Mouse (Mus musculus) midbrain, embryonic 13.5 days (tissue): ENCODE measurements at regions not wholly inside any gene's neighbourhood (a gene's known extent, or its start where the extent isn't known, plus 50 kb on each side); places are given as distances from the start of the nearest gene placed in this dataset.
A peak's percentile ranks its signal among the peaks of the same experiment; 100 is the strongest.

ENCODE experiments used
- ATAC-seq: fragments of 200-750 bp; cut with Nextera tagmentation; 2 replicates; pipeline ENCODE4 v1.8.0; 2017; ENCODE audit warnings: mild to moderate bottlenecking, moderate TSS enrichment, moderate library complexity
- H3K27ac ChIP-seq: fragments of 300-500 bp; sonication (generic); 2 replicates; pipeline ENCODE4 v1.5.1; 2015; ENCODE audit warnings: inconsistent platforms, mild to moderate bottlenecking, moderate library complexity
- H3K27me3 ChIP-seq: fragments of 300-500 bp; sonication (generic); 2 replicates; pipeline ENCODE4 v1.6.1; 2015; ENCODE audit warnings: mild to moderate bottlenecking, inconsistent platforms
- H3K36me3 ChIP-seq: fragments of 300-500 bp; sonication (generic); 2 replicates; pipeline ENCODE4 v1.6.1; 2015; ENCODE audit warnings: mild to moderate bottlenecking, inconsistent platforms
- H3K4me1 ChIP-seq: fragments of 300-500 bp; sonication (generic); replicated peaks from 2 replicates; pipeline ENCODE4 v1.6.1; 2015; ENCODE audit warnings: inconsistent platforms
- H3K4me2 ChIP-seq: fragments of 300-500 bp; sonication (generic); replicated peaks from 2 replicates; pipeline ENCODE4 v1.6.1; 2015; ENCODE audit warnings: moderate library complexity, mild to moderate bottlenecking, inconsistent platforms
- H3K4me3 ChIP-seq: fragments of 300-500 bp; sonication (generic); replicated peaks from 2 replicates; pipeline ENCODE4 v1.5.1; 2015; ENCODE audit warnings: mild to moderate bottlenecking, inconsistent platforms
- H3K9ac ChIP-seq: fragments of 300-500 bp; sonication (generic); replicated peaks from 2 replicates; pipeline ENCODE4 v1.6.1; 2015; ENCODE audit warnings: mild to moderate bottlenecking, inconsistent platforms
- H3K9me3 ChIP-seq: fragments of 300-500 bp; sonication (generic); 2 replicates; pipeline ENCODE4 v1.6.1; 2016; ENCODE audit warnings: mild to moderate bottlenecking, inconsistent platforms
- WGBS: fragments of 180-500 bp; shearing (Covaris S2); methylation state at CpG from one replicate; pipeline ENCODE4 v1.1.7; 2015; 5-methylcytosine and 5-hydroxymethylcytosine counted together

DNA sequence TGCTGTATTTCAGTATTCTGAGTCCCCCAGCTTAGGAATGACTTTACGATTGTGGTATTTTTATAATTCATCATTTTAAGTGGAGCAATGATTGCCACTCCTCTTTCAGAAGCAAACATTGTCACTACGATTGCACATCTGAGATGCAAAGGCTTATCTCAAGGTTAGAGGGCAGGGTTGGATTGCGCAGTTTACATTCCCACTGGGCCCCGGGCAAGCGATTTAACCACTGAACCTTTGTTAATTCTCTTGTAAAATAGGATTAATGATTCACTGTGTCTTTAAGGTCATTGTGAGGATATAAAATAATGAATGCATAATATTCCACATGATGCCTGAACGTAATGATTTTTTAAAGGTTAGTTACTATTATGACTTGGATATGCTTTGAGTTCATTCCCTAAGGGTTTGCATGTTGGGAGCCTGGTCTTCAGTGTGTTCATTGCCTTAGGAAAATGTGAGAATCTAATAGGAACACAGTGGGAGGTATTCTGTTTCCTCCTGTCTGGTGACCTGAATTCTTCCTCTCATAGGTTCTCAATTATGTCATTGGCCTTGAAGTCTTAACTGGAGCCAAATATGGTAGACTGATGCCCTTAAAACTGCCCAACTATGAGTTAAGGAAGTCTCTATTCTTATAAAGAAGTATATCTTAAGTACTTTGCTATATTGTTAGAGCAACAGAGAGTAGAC is 1198.4 kb downstream of the Gsdmc2 start:
- Histone ChIP-seq H3K27me3 (no peaks in the 10 kb centered on the region), H3K4me2 (no peak overlapping the region)
- 59% methylated on average over 6 of the region's 6 CpGs for WGBS

DNA sequence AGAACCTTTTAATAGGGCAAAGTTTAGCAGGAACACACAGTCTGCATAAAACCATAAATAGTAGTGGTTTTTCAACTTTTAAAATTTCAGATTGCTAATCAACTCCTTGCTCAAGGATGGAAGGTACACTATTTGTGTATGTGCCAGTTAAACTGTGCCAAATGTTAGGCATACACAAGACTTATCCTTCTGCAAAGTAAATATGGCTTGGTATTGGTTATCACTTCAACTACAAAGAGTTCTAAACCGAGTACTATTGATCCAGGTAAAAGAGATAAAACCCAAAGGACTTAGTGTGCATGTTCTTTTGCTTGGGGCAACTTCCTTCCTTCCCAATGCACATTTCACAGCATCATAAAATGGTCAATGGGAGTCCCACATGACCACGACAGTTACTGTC is 1200.2 kb downstream of the Gsdmc2 start:
- H3K9me3 ChIP-seq, result no peaks in the 10 kb centered on the region
- H3K27me3 ChIP-seq, result no peaks in the 10 kb centered on the region
- H3K4me3 ChIP-seq, result no peak overlapping the region
- H3K9ac ChIP-seq, result no peak overlapping the region
- ATAC-seq, result no peak
- H3K4me2 ChIP-seq, result no peak overlapping the region
- no peaks in the 10 kb centered on the region for H3K36me3 ChIP-seq
- no peak overlapping the region for H3K27ac ChIP-seq
- 78% methylated on average over 2 of the region's 2 CpGs for WGBS
- H3K4me1 ChIP-seq, result no peaks in the 10 kb centered on the region

More for the DNA sequence above, 1198.4 kb downstream of the Gsdmc2 start:
- no peak overlapping the region for H3K9ac ChIP-seq
- no peak overlapping the region for H3K27ac ChIP-seq
- H3K36me3 ChIP-seq, result no peaks in the 10 kb centered on the region
- no peak overlapping the region for H3K4me3 ChIP-seq
- H3K4me1 ChIP-seq, result no peaks in the 10 kb centered on the region
- no peaks in the 10 kb centered on the region for H3K9me3 ChIP-seq
- no peak for ATAC-seq

DNA sequence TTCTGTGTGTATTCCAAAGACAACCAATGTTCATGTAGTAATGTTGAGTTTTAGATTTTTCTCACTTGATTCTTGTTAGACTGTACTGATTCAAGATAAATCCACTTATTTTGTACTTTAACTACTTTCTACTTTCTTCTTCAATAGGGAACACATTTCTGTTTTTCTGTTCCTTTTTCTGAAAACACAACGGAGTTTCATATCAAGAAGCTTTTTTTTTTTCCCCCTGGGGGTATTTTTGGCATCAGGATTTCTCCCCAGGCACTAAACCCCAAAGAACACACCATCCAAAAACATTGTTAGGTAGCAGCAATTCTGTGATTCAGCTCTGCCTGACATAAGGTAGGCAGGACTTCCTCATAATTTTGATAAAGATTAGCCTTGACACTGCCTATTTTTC is 1200.7 kb downstream of the Gsdmc2 start:
- Histone ChIP-seq H3K4me2 (no peak overlapping the region), H3K27me3 (no peaks in the 10 kb centered on the region), H3K27ac (no peak overlapping the region), H3K9me3 (no peaks in the 10 kb centered on the region), H3K9ac (no peak overlapping the region), H3K4me1 (no peaks in the 10 kb centered on the region), H3K4me3 (no peak overlapping the region), H3K36me3 (no peaks in the 10 kb centered on the region)
- 82% methylated on average over 1 of the region's 1 CpGs for WGBS
- ATAC-seq, result no peak

- H3K27me3 ChIP-seq, result no peaks in the 10 kb centered on the region
- H3K4me2 ChIP-seq, result no peak overlapping the region
- WGBS, result 73% methylated on average over 7 of the region's 7 CpGs
- H3K9ac ChIP-seq, result no peak overlapping the region
- H3K4me3 ChIP-seq, result no peak overlapping the region
- H3K4me1 ChIP-seq, result no peaks in the 10 kb centered on the region
- ATAC-seq, result no peak
- H3K36me3 ChIP-seq, result no peaks in the 10 kb centered on the region
- H3K9me3 ChIP-seq, result no peaks in the 10 kb centered on the region
- no peak overlapping the region for H3K27ac ChIP-seq
Measured at GRCm38 (mm10) chr15:62641051-62641710, 1203.8 kb downstream of the Gsdmc2 start.

- ATAC-seq, result no peak
- WGBS, result 94% methylated on average over 7 of the region's 7 CpGs
- no peak overlapping the region for H3K4me3 ChIP-seq
- H3K4me2 ChIP-seq, result no peak overlapping the region
- no peaks in the 10 kb centered on the region for H3K9me3 ChIP-seq
- no peaks in the 10 kb centered on the region for H3K27me3 ChIP-seq
- no peaks in the 10 kb centered on the region for H3K36me3 ChIP-seq
- H3K4me1 ChIP-seq, result no peaks in the 10 kb centered on the region
- no peak overlapping the region for H3K9ac ChIP-seq
- H3K27ac ChIP-seq, result no peak overlapping the region
Measured at GRCm38 (mm10) chr15:62625406-62625805, 1219.6 kb downstream of the Gsdmc2 start.

GRCm38 (mm10) chr15:62616042-62616441 is 1228.9 kb downstream of the Gsdmc2 start:
- Histone ChIP-seq H3K36me3 (no peaks in the 10 kb centered on the region), H3K27me3 (no peaks in the 10 kb centered on the region), H3K9ac (no peak overlapping the region), H3K4me2 (no peak overlapping the region), H3K9me3 (no peaks in the 10 kb centered on the region), H3K4me3 (no peak overlapping the region), H3K27ac (no peak overlapping the region), H3K4me1 (no peaks in the 10 kb centered on the region)
- 93% methylated on average over 5 of the region's 5 CpGs for WGBS
- no peak for ATAC-seq

- Histone ChIP-seq H3K4me2 (no peak overlapping the region), H3K9me3 (no peaks in the 10 kb centered on the region), H3K4me1 (no peaks in the 10 kb centered on the region), H3K4me3 (no peak overlapping the region), H3K9ac (no peak overlapping the region), H3K27ac (no peak overlapping the region), H3K27me3 (no peaks in the 10 kb centered on the region), H3K36me3 (no peaks in the 10 kb centered on the region)
- no peak for ATAC-seq
Measured at GRCm38 (mm10) chr15:62596735-62597134, 1248.2 kb downstream of the Gsdmc2 start.

DNA sequence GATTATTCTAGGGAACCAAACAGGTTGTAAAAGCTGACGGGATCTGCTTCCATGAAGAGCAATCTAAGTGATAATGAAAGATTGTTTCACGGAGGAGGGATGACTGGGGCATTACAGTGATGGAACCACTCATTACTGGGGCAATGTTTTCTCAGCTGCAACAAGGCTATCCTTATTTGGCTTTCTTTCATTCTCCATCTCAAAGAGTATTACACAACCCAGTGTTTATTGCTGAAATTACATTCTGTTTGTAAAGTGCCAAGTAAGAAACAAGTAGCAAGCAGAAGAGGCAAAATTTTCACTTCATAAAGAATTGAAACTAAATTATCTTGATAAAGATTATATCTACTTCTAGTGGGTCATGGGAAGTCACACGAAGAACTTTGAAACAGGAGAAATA is 1256.4 kb downstream of the Gsdmc2 start:
- Histone ChIP-seq H3K36me3 (no peaks in the 10 kb centered on the region), H3K27me3 (no peaks in the 10 kb centered on the region), H3K27ac (no peak overlapping the region), H3K4me3 (no peak overlapping the region), H3K4me2 (no peak overlapping the region), H3K9me3 (no peaks in the 10 kb centered on the region), H3K4me1 (no peaks in the 10 kb centered on the region), H3K9ac (no peak overlapping the region)
- ATAC-seq, result no peak
- WGBS, result 88% methylated on average over 3 of the region's 3 CpGs

DNA sequence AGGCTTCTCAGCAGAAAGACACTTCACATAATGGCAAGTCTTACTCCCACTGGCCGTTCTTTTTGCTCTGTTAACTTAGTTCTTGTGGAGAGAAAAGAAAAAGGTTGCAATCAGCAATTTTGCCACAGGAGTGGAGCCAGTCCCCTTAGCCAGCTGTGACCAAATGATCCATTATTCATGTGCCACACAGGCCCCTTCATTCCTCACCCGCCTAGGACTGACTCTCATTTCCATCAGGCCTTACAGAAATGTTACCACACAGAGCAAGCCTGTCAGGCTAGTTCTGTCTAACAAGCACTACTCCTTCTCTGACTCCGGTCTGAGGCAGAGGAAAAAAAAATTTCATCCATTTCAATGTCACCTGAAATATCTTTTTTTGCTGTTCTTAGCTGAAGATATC is 1266.2 kb downstream of the Gsdmc2 start:
- Histone ChIP-seq H3K36me3 (no peaks in the 10 kb centered on the region), H3K4me2 (no peak overlapping the region), H3K9ac (no peak overlapping the region), H3K4me1 (peaks cover 11% of the 10 kb centered on the region; the same call in 1 of the 2 replicates), H3K4me3 (no peak overlapping the region), H3K9me3 (no peaks in the 10 kb centered on the region), H3K27me3 (no peaks in the 10 kb centered on the region), H3K27ac (0 out of 2 replicates have a peak overlapping the region, but pooled peaks have one; percentile 19)
- ATAC-seq, result peak; percentile 89
- WGBS, result 18% methylated on average over 3 of the region's 3 CpGs

DNA sequence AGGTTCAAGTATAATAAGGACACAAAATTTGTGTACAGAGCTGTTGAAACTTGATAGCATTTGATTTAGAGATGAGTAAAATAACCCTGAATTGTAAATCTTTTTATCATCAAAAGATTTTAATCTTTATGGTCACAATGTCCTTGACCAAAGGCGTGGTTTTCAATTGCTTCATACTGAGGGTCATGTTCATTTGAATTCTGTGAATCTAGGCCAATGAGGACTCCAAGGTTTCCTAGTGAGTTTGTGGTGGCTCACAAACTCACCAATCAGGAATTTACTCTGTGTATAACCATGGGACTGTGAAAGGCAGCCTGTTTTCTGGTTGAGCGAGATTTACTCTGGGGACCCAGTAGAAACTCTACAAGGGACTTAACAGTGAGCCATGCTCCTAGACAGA is 1269.2 kb downstream of the Gsdmc2 start:
- Histone ChIP-seq H3K4me2 (no peak overlapping the region), H3K9ac (no peak overlapping the region), H3K4me3 (no peak overlapping the region), H3K27me3 (no peaks in the 10 kb centered on the region), H3K27ac (no peak overlapping the region), H3K4me1 (peaks cover 11% of the 10 kb centered on the region; the same call in 1 of the 2 replicates), H3K9me3 (no peaks in the 10 kb centered on the region), H3K36me3 (no peaks in the 10 kb centered on the region)
- WGBS, result 85% methylated on average over 2 of the region's 2 CpGs
- no peak for ATAC-seq

GRCm38 (mm10) chr15:62571803-62572202 is 1273.2 kb downstream of the Gsdmc2 start:
- Histone ChIP-seq H3K36me3 (no peaks in the 10 kb centered on the region), H3K4me2 (no peak overlapping the region), H3K4me3 (no peak overlapping the region), H3K9ac (no peak overlapping the region), H3K27me3 (no peaks in the 10 kb centered on the region), H3K9me3 (no peaks in the 10 kb centered on the region), H3K4me1 (no peaks in the 10 kb centered on the region), H3K27ac (no peak overlapping the region)
- WGBS, result 65% methylated on average over 7 of the region's 7 CpGs
- no peak for ATAC-seq

GRCm38 (mm10) chr15:62568788-62569713 is 1275.9 kb downstream of the Gsdmc2 start:
- 81% methylated on average over 7 of the region's 7 CpGs for WGBS
- Histone ChIP-seq H3K4me3 (no peak overlapping the region), H3K9me3 (no peaks in the 10 kb centered on the region), H3K27me3 (no peaks in the 10 kb centered on the region), H3K4me2 (no peak overlapping the region), H3K4me1 (peaks cover 4% of the 10 kb centered on the region), H3K27ac (no peak overlapping the region), H3K36me3 (no peaks in the 10 kb centered on the region), H3K9ac (no peak overlapping the region)
- ATAC-seq, result no peak
